Mouse (Mus musculus) lung, postnatal 0 days (tissue): ENCODE results near the gene Tars2. TPM values are rescaled to one million over a fixed set of nuclear protein-coding genes. Genes with fewer than 3 reads are reported as not detected.
A peak's percentile ranks its signal among the peaks of the same experiment; 100 is the strongest.

Experiments
- ATAC-seq: fragments of 200-750 bp; cut with Nextera tagmentation; 2 replicates; pipeline ENCODE4 v1.8.0; 2017; ENCODE audit warnings: moderate library complexity
- DNase-seq: peaks from one replicate; pipeline ENCODE4 v3.0.0-alpha.2; 2016; ENCODE audit warnings: low spot score
- H3K27ac ChIP-seq: fragments of 300-500 bp; sonication (generic); 2 replicates; pipeline ENCODE4 v1.5.1; 2014; ENCODE audit warnings: antibody characterized with exemption, mild to moderate bottlenecking, low read length, mixed read lengths
- H3K27me3 ChIP-seq: fragments of 300-500 bp; sonication (generic); replicated peaks from 2 replicates; pipeline ENCODE4 v1.6.1; 2014; ENCODE audit warnings: low read length, mixed read lengths; ENCODE audit not compliant: insufficient read depth
- H3K36me3 ChIP-seq: fragments of 300-500 bp; sonication (generic); 2 replicates; pipeline ENCODE4 v1.6.1; 2014; ENCODE audit warnings: low read length, mixed read lengths; ENCODE audit not compliant: insufficient read depth
- H3K4me1 ChIP-seq: fragments of 300-500 bp; sonication (generic); 2 replicates; pipeline ENCODE4 v1.6.1; 2014; ENCODE audit warnings: antibody characterized with exemption, low read depth, low read length, mixed read lengths; ENCODE audit not compliant: insufficient read depth
- H3K4me2 ChIP-seq: fragments of 300-500 bp; sonication (generic); replicated peaks from 2 replicates; pipeline ENCODE4 v1.6.1; 2014; ENCODE audit warnings: low read depth, mild to moderate bottlenecking, low read length, moderate library complexity, mixed read lengths
- H3K4me3 ChIP-seq: fragments of 300-500 bp; sonication (generic); 2 replicates; pipeline ENCODE4 v1.5.1; 2014; ENCODE audit warnings: low read depth, low read length
- H3K9ac ChIP-seq: fragments of 300-500 bp; sonication (generic); replicated peaks from 2 replicates; pipeline ENCODE4 v1.6.1; 2014; ENCODE audit warnings: low read depth, mild to moderate bottlenecking
- H3K9me3 ChIP-seq: fragments of 300-500 bp; sonication (generic); 2 replicates; pipeline ENCODE4 v1.6.1; 2016; ENCODE audit warnings: low read length, mixed read lengths
- CTCF ChIP-seq: IDR thresholded peaks from 2 replicates; pipeline ENCODE4 v1.5.1; 2016; ENCODE audit warnings: antibody characterized with exemption, mild to moderate bottlenecking
- EP300 ChIP-seq: IDR thresholded peaks from 2 replicates; pipeline ENCODE4 v1.6.1; 2016; ENCODE audit warnings: antibody characterized with exemption, mild to moderate bottlenecking, control low read depth
- WGBS: fragments of 180-500 bp; shearing (Covaris S2); extraction: QIAGEN DNeasy Blood & Tissue Kit; methylation state at CpG from one replicate; pipeline ENCODE4 v1.1.7; 2014; 5-methylcytosine and 5-hydroxymethylcytosine counted together
- polyA plus RNA-seq: library from polyadenylated mRNA; unstranded; fragments of >200 nt; fragmentation: Nextera tagmentation; extraction: Ambion mirVana; gene quantifications from 2 replicates; pipeline ENCODE4 v1.2.1, GENCODE M21; 2015

Tars2 gene
- polyA plus RNA-seq, 1 experiment from 2014 or later, result 18.5 TPM

DNA sequence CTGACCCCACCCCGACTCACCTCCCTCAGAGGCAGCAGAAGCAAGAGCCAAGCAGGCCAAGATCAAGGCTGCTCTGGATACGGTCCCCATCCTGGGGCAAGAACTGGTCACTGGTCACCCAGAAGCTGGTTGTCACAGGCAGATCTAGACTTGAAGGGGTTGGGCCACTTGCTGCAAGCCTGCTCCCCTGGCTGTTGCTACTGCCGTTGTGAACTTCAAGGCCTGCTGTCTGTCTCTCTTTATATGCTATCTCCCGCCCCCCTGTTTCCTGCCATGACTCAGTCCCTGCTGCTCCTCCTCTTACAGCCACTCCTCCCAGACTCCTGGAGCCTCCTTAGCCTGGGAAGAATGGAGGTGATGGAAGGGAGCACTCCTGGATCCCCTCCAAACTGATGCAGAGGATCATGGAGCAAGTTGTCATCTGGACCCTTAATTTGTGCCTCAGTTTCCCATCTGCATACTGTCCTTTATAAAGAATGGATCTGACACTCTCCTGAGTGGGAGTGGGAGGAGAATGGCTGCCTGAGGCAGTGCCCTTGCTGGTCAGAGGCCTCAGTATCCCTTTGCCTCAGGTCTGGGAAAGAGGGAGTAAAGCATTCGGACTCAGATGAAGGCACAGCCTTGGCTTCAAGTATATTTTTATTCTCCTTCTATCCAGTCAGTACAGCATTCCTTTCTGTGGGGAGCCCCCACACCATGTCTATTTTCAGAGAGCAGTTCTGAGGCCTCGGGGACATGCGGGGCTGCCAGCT lies 20.5 kb downstream of the Tars2 start, which contains the start of gene Ecm1:
TSS of gene Ecm1 (minus strand) at position 217 of the 752 bp plus-strand sequence.
- TF ChIP-seq CTCF (no peak), EP300 (no peak)
- H3K9ac ChIP-seq, result no peak within 1 kb of the TSS
- no peak within 1 kb of the TSS for H3K4me3 ChIP-seq
- H3K27ac ChIP-seq, result peak within 1 kb of the TSS; percentile 73
- H3K4me1 ChIP-seq, result peaks cover 9% of the 10 kb centered on the region; the same call in 1 of the 2 replicates
- DNase-seq (peak; percentile 88), ATAC-seq (peak; percentile 88)
- 46% methylated on average over 7 of the region's 7 CpGs for WGBS
- peaks cover 15% of the 10 kb centered on the region for H3K36me3 ChIP-seq
- no peaks in the 10 kb centered on the region for H3K9me3 ChIP-seq
- H3K27me3 ChIP-seq, result no peaks in the 10 kb centered on the region
- peak within 1 kb of the TSS; percentile 14 for H3K4me2 ChIP-seq

DNA sequence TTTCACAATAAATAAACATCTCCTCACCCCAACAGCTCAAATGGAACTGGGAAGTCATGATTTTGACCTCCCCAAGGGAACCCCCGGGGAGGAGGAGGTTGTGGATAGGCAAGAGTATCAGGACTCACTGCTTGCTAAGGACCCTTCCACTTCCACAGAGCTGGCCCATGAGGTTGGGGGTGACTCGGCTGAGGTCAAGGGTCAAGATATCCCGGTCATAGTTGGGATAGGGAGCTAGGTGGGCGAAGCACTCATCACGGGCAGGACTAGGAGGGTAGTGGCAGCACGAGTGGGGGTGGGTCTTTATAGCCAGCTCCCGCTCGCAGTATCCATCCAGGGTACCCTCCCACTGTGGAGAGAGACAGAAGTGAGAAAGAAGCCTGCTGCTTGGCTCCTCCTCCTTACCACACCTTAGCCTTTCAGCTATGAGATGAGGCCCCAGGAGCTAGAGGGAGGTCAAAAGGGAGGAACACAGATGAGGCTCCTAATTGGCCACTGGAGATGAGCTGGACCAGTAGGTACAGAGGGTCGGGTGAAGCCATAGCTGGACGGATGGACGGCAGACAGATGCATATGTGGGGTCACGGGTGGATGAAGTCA lies 24.8 kb downstream of the Tars2 start:
- no peak overlapping the region for H3K4me2 ChIP-seq
- TF ChIP-seq CTCF, result no peak
- no peak for TF ChIP-seq EP300
- peaks cover 14% of the 10 kb centered on the region for H3K4me1 ChIP-seq
- DNase-seq, result peak; percentile 16
- H3K27me3 ChIP-seq, result no peaks in the 10 kb centered on the region
- WGBS, result 87% methylated on average over 12 of the region's 12 CpGs
- no peak overlapping the region for H3K9ac ChIP-seq
- no peaks in the 10 kb centered on the region for H3K9me3 ChIP-seq
- H3K27ac ChIP-seq, result peak overlapping the region; percentile 60; the same call in 1 of the 2 replicates
- no peak overlapping the region for H3K4me3 ChIP-seq
- H3K36me3 ChIP-seq, result no peaks in the 10 kb centered on the region
- no peak for ATAC-seq

DNA sequence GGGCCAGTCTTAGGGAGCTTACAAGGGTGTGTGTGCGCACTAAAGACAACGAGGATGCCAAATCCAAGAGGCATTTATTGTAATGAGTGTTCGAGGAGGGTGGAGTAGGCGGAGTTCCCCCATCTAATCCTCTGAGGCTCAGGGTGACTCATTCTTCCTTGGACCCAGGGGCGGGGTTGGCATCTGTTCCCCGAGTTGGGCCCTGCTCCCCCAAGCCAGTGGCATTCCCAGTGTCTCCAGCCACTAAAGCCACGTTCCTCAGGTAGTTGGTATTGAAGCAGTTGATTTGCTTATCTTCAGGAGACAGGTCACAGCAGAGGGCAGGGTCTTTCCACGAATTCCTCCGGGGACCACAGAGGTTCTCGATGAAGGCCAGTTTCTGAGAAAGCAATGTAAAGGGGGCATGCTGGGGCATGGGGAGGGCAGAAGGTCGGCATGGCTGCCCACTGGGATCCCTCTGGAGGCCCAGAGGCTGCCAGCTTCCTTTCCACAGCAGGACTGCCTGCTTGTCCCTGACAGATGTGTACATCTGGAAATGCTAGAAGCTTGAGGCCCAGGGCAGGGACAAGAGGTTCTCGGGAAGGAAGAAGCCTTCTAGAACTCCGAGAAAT lies 25.8 kb downstream of the Tars2 start:
- Histone ChIP-seq H3K4me2 (no peak overlapping the region), H3K27ac (peak overlapping the region; percentile 60; the same call in 1 of the 2 replicates), H3K4me1 (peaks cover 9% of the 10 kb centered on the region), H3K36me3 (no peaks in the 10 kb centered on the region), H3K4me3 (no peak overlapping the region), H3K27me3 (no peaks in the 10 kb centered on the region), H3K9ac (no peak overlapping the region), H3K9me3 (no peaks in the 10 kb centered on the region)
- DNase-seq (peak; percentile 26), ATAC-seq (0 out of 2 replicates have a peak, but pooled peaks have one; percentile 2)
- TF ChIP-seq CTCF (no peak), EP300 (no peak)
- 62% methylated on average over 13 of the region's 13 CpGs for WGBS

DNA sequence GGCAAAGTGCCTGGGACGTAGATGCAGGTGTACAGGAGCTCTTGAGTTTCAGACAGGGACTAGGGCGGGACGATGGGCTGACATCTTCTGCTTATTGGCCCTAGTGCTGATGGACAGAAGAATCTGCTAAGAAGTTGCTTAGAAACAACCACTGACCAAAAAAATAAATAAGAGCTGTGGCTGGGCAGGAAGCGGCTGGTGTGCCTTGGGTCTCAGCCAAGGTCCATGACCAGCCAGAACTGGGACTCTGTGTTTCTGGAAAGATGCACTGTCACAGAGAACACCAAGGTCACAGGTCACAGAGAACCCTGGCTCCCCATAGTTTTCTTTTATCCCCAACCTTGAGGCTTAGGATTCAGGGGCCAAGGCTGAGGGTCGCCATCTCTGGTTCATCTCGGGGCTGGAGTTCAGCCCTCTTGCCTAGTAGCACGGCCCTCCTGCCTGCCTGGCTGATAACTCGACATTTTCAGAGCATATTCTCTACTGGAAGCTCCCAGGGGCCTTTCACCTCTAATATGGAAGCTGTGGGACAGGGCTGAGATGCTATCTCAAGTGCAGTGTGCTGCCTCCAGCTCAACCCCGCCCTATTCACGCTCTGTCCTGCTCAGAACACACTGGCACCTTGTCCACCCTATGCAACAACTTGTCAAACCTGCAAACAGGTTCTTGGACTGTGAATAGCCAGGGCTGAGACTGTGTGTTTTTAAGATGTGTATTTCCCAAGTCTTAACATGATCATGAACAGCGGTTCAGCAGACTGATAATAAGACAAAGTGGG lies 27.1 kb downstream of the Tars2 start:
- ATAC-seq (peak; percentile 78), DNase-seq (peak; percentile 84)
- Histone ChIP-seq H3K4me2 (no peak overlapping the region), H3K27ac (peak overlapping the region; percentile 70), H3K9ac (no peak overlapping the region), H3K4me1 (peaks cover 7% of the 10 kb centered on the region; the same call in 1 of the 2 replicates), H3K9me3 (no peaks in the 10 kb centered on the region), H3K4me3 (no peak overlapping the region), H3K36me3 (no peaks in the 10 kb centered on the region), H3K27me3 (no peaks in the 10 kb centered on the region)
- peak; percentile 49; the same call in 1 of the 2 replicates for TF ChIP-seq EP300
- no peak for TF ChIP-seq CTCF
- WGBS, result 67% methylated on average over 11 of the region's 11 CpGs

DNA sequence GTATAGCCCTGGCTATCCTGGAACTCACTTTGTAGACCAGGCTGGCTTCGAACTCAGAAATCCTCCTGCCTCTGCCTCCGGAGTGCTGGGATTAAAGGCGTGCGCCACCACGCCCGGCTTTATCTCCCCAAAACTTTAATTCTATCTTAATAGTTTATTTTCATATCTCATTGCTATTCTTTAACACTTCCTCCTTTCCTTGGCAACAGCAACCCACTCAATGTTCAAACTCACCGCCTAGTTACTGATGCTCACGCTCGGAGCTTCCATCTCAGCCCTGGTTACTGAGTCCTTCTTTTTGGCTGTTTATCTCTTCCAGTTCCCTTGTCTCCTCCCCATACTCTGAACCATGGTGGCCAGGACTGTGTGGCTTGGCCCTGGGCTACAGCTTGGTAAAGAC lies 27.7 kb downstream of the Tars2 start:
- Histone ChIP-seq H3K9me3 (no peaks in the 10 kb centered on the region), H3K4me3 (no peak overlapping the region), H3K9ac (no peak overlapping the region), H3K4me2 (no peak overlapping the region), H3K4me1 (peaks cover 6% of the 10 kb centered on the region; the same call in 1 of the 2 replicates), H3K27me3 (no peaks in the 10 kb centered on the region), H3K36me3 (no peaks in the 10 kb centered on the region), H3K27ac (peak overlapping the region; percentile 70)
- TF ChIP-seq CTCF (no peak), EP300 (no peak)
- 84% methylated on average over 9 of the region's 9 CpGs for WGBS
- ATAC-seq, result peak; percentile 32
- DNase-seq, result no peak
